Mouse (Mus musculus) kidney, postnatal 0 days (tissue): ENCODE measurements around the gene Slc9a2. TPM values are rescaled to one million over a fixed set of nuclear protein-coding genes. Genes with fewer than 3 reads are reported as not detected.

Source experiments
- ATAC-seq: fragments of 200-750 bp; cut with Nextera tagmentation; replicated peaks from 2 replicates; pipeline ENCODE4 v1.8.0; 2017; ENCODE audit warnings: low read depth, moderate number of reproducible peaks, moderate TSS enrichment, moderate library complexity; ENCODE audit not compliant: low FRiP score
- DNase-seq: peaks from one replicate; pipeline ENCODE4 v3.0.0-alpha.2; 2016; ENCODE audit warnings: low spot score
- H3K27ac ChIP-seq: fragments of 300-500 bp; sonication (generic); 2 replicates; pipeline ENCODE4 v1.5.1; 2014; ENCODE audit warnings: mild to moderate bottlenecking
- H3K27me3 ChIP-seq: fragments of 300-500 bp; sonication (generic); 2 replicates; pipeline ENCODE4 v1.6.1; 2014; ENCODE audit warnings: low read length, mixed read lengths; ENCODE audit not compliant: insufficient read depth
- H3K36me3 ChIP-seq: fragments of 300-500 bp; sonication (generic); 2 replicates; pipeline ENCODE4 v1.6.1; 2014; ENCODE audit warnings: low read length, mixed read lengths; ENCODE audit not compliant: insufficient read depth
- H3K4me1 ChIP-seq: fragments of 300-500 bp; sonication (generic); replicated peaks from 2 replicates; pipeline ENCODE4 v1.6.1; 2014; ENCODE audit warnings: antibody characterized with exemption, low read length, mixed read lengths; ENCODE audit not compliant: insufficient read depth
- H3K4me2 ChIP-seq: fragments of 300-500 bp; sonication (generic); 2 replicates; pipeline ENCODE4 v1.6.1; 2014; ENCODE audit warnings: mild to moderate bottlenecking, low read length, moderate library complexity, mixed read lengths
- H3K4me3 ChIP-seq: fragments of 300-500 bp; sonication (generic); replicated peaks from 2 replicates; pipeline ENCODE4 v1.5.1; 2014; ENCODE audit warnings: low read depth, low read length
- H3K9ac ChIP-seq: fragments of 300-500 bp; sonication (generic); 2 replicates; pipeline ENCODE4 v1.6.1; 2014; ENCODE audit warnings: low read depth, low read length
- H3K9me3 ChIP-seq: fragments of 300-500 bp; sonication (generic); replicated peaks from 2 replicates; pipeline ENCODE4 v1.6.1; 2016; ENCODE audit warnings: low read length, inconsistent platforms, mixed read lengths
- CTCF ChIP-seq: IDR thresholded peaks from 2 replicates; pipeline ENCODE4 v1.5.1; 2016; ENCODE audit warnings: antibody characterized with exemption, low read depth, mild to moderate bottlenecking, moderate library complexity
- WGBS: fragments of 180-500 bp; shearing (Covaris S2); extraction: QIAGEN DNeasy Blood & Tissue Kit; methylation state at CpG from one replicate; pipeline ENCODE4 v1.1.7; 2014; 5-methylcytosine and 5-hydroxymethylcytosine counted together
- polyA plus RNA-seq: library from polyadenylated mRNA; unstranded; fragments of >200 nt; fragmentation: Nextera tagmentation; extraction: Ambion mirVana; gene quantifications from 2 replicates; pipeline ENCODE4 v1.2.1, GENCODE M21; 2015

Gene Slc9a2
- polyA plus RNA-seq, 1 experiment from 2014 or later, result 6.4 TPM

DNA sequence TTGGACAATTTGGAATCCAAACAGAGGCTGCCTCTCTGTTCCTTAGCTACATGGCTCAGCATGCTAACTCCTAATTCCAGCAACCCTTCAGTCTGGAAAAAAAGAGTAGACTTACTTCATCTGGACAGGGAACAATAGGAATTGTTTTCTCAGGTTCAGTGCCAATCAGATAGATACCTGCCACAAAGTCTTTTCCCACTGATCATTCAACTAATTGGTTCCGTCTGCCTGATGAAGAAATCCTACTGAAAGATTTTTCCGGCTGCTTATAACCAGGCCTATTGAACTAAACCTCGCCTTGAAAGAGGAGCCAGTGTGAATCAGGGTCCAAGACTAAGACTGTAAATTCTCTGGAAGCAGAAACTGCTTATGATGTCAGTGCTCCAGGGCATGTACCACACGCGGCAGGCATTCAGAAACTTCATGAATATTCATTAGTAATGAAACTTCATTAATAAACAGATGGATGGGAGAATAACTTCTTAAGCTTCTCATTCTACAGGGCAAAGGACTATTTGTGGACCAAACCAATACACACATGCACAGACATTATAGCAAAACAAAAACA lies 109.4 kb downstream of the Slc9a2 start:
- H3K4me3 ChIP-seq, result peak overlapping the region; percentile 66
- H3K4me2 ChIP-seq, result peak overlapping the region; percentile 55
- no peaks in the 10 kb centered on the region for H3K27me3 ChIP-seq
- H3K9ac ChIP-seq, result peak overlapping the region; percentile 67; the same call in 1 of the 2 replicates
- no peak for ATAC-seq
- no peak for TF ChIP-seq CTCF
- 0 out of 2 replicates have a peak, but pooled peaks cover 4% of the 10 kb centered on the region for H3K4me1 ChIP-seq
- H3K27ac ChIP-seq, result peak overlapping the region; percentile 19; the same call in 1 of the 2 replicates
- H3K9me3 ChIP-seq, result no peaks in the 10 kb centered on the region
- DNase-seq, result peak; percentile 20
- WGBS, result 33% methylated on average over 5 of the region's 5 CpGs
- no peaks in the 10 kb centered on the region for H3K36me3 ChIP-seq

DNA sequence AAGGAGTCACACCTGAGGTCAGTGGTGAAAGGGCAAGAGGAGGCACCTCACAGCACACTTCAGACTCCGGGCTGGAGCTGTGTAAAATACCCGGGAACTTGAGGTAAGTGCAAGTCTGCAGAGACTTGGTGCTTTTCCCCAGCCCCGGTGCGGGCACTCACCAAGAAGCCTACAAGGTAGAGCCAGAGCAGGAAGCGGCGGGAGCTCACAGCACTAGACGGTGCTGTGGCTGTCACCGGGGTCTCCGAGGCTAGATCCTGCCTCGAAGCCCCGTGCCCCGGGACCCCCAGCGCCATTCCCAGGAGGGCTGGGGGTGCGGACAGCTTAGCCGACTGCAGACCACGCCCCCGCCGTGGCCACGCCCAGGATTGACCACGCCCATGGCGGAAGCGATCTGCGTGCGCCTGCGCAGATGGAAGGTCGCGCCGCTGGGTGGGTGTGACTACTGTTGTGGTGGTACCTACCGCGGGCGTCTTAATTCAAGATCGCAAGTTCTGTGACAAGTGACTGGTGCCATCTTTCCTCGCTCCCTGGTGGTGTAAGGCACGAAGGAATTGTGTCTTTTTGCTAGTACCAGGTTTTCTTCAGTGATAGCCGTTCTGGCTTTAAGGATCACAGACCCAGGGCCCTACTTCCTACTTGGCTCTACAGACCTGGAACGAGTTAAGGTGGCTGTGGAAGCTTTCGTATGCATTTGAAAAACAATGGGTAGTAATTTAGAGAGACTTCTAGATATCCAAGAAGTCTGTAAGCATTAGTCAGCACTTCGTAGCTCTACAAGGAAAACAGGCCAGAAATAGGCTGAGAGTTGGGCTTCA lies 110.2 kb downstream of the Slc9a2 start, which contains the start of gene Mfsd9:
Gene Mfsd9, minus strand, starts transcription at position 364 of the 818 bp plus-strand sequence.
- H3K4me1 ChIP-seq, result 0 out of 2 replicates have a peak, but pooled peaks cover 4% of the 10 kb centered on the region
- no peaks in the 10 kb centered on the region for H3K27me3 ChIP-seq
- no peaks in the 10 kb centered on the region for H3K36me3 ChIP-seq
- DNase-seq (peak; percentile 86), ATAC-seq (peak; percentile 87)
- peak within 1 kb of the TSS; percentile 66 for H3K4me3 ChIP-seq
- H3K4me2 ChIP-seq, result peak within 1 kb of the TSS; percentile 55
- H3K9ac ChIP-seq, result peak within 1 kb of the TSS; percentile 67
- H3K27ac ChIP-seq, result peak within 1 kb of the TSS; percentile 19; the same call in 1 of the 2 replicates
- 6% methylated on average over 38 of the region's 38 CpGs for WGBS
- TF ChIP-seq CTCF, result no peak
- no peaks in the 10 kb centered on the region for H3K9me3 ChIP-seq

DNA sequence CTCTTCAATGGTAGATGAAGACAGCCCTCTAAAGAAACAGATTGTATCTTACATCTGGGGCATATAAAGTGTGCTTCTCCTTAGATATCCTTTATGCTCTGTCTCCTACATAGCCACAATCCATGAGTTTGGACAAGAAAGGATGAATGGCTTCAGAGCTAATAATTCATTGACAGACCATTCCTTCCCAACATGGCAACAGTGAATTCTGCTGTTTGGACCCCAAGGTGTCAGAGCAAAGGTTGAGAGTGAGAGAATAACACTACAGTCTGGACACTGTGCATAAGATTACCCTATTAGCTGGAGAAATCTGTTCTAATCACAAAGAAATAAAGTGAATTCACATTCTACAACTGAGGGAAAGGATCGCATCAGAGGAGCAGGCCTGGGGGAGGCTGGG lies 115.1 kb downstream of the Slc9a2 start:
- Histone ChIP-seq H3K27me3 (no peaks in the 10 kb centered on the region), H3K4me2 (no peak overlapping the region), H3K27ac (no peak overlapping the region), H3K9ac (no peak overlapping the region), H3K9me3 (no peaks in the 10 kb centered on the region), H3K4me1 (0 out of 2 replicates have a peak, but pooled peaks cover 4% of the 10 kb centered on the region), H3K36me3 (no peaks in the 10 kb centered on the region), H3K4me3 (no peak overlapping the region)
- 100% methylated on average over 1 of the region's 1 CpGs for WGBS
- ATAC-seq (no peak), DNase-seq (no peak)
- TF ChIP-seq CTCF, result no peak

DNA sequence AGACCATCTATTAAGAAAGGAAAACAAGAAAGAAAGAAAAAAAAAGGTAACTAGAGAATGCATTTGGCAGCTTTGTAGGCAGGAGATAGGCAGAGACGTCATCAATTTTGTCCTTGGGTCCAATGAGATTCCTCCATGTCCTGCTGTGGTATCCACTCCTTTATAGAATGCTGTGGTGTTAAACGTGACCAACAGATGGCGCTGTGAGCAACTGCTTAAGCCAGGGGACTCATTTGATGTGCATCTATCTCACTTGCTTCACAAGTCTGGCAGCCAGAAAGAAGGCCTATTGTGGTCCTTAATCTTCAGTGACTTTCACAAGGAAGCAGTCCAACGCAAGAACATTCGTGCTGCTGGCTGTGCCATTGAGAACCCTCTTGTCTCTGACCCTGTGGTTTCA lies 117.0 kb downstream of the Slc9a2 start:
- DNase-seq, result peak; percentile 71
- TF ChIP-seq CTCF, result peak; percentile 85
- Histone ChIP-seq H3K27me3 (no peaks in the 10 kb centered on the region), H3K4me1 (no peaks in the 10 kb centered on the region), H3K4me2 (no peak overlapping the region), H3K9me3 (no peaks in the 10 kb centered on the region), H3K9ac (no peak overlapping the region), H3K4me3 (no peak overlapping the region), H3K27ac (no peak overlapping the region), H3K36me3 (no peaks in the 10 kb centered on the region)
- WGBS, result 24% methylated on average over 5 of the region's 5 CpGs
- no peak for ATAC-seq

DNA sequence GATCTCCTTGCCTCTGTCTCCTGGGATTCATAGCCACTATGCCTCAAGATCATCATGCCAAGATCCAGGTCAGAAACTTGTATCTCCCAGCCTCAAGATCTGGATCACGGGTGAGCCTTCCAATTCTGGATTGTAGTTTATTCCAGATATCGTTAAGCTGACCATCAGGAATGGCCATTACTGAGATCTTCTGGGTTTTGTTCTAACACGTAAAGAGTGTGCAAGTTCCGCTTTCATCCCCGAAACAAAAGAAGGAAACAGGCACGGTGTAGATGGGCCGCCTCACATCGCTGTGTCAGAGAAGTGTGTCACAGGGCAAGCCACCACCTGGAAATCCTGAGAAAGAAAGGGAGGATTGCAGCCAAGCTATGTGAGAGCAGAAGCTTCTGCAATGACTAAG lies 118.7 kb downstream of the Slc9a2 start:
- Histone ChIP-seq H3K4me2 (no peak overlapping the region), H3K27ac (no peak overlapping the region), H3K9me3 (no peaks in the 10 kb centered on the region), H3K4me1 (no peaks in the 10 kb centered on the region), H3K9ac (no peak overlapping the region), H3K36me3 (no peaks in the 10 kb centered on the region), H3K27me3 (no peaks in the 10 kb centered on the region), H3K4me3 (no peak overlapping the region)
- DNase-seq (no peak), ATAC-seq (no peak)
- WGBS, result 86% methylated on average over 8 of the region's 8 CpGs
- TF ChIP-seq CTCF, result no peak

DNA sequence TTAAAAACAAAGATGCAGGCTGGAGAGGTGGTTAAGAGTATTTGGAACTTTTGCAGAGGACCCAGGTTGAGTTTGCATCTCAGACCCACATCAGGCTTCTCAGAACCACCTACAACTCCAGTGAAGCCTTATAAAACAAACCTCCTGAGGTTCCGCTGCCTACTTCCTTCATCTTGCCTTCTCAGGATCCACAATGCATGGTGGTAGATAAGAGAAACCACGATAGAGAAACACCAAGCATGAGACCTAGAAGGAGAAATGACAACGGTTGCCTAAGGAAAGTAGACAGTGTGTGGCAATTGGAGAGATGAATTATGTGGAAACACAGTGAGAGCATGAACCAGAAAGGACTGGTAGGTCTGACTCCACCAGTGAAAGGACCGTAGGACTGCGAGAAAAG lies 120.5 kb downstream of the Slc9a2 start:
- H3K27ac ChIP-seq, result no peak overlapping the region
- no peaks in the 10 kb centered on the region for H3K27me3 ChIP-seq
- H3K9me3 ChIP-seq, result no peaks in the 10 kb centered on the region
- no peaks in the 10 kb centered on the region for H3K4me1 ChIP-seq
- no peaks in the 10 kb centered on the region for H3K36me3 ChIP-seq
- WGBS, result 92% methylated on average over 5 of the region's 5 CpGs
- no peak for TF ChIP-seq CTCF
- H3K9ac ChIP-seq, result no peak overlapping the region
- no peak overlapping the region for H3K4me2 ChIP-seq
- ATAC-seq, result no peak
- H3K4me3 ChIP-seq, result no peak overlapping the region
- no peak for DNase-seq
